Mouse (Mus musculus): ENCODE results near the gene Krcc1.
A peak's percentile ranks its signal among the peaks of the same experiment; 100 is the strongest.

- no peak for TF ChIP-seq CTCF (IDR thresholded peaks at IDR 0.05; ENCODE audit: low read depth)
- TF ChIP-seq EP300 (IDR thresholded peaks at IDR 0.05; ENCODE audit: low read depth) = peak; percentile 72
Measured at GRCm38 (mm10) chr6:71236506-71236905, 35.0 kb upstream of the Krcc1 start.
